Mouse (Mus musculus): Measurements from ENCODE around the gene Syde2. TPM values are rescaled to one million over a fixed set of nuclear protein-coding genes. Genes with fewer than 3 reads are reported as not detected.

Syde2 gene
- polyA plus RNA-seq, 2 experiments: 0.69 to 0.79 TPM

DNA sequence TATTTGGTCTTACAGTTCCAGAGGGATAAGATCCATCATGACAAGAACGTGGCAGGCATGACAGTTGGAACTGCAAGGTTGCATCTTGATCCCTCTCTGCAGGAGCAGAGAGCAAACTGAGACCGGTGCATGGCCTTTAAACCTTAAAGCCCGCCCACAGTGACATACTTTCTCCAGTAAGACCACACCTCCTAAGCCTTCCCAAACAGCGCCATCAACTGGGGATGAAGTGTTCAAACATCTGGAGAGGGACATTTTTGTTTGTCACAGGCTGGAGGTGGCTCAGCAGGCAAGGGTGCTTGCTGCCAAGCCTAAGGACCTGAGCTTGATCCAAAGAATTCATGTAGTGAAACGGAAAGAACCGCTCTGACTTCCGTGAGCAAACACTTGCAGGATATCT lies 37.1 kb downstream of the Syde2 start:
- H3K4me3 ChIP-seq (ENCODE audit: insufficient read depth in 1 of 2, low read depth in 2 of 2, low read length in 2 of 2): no peak overlapping the region
- WGBS (ENCODE audit: insufficient replicate concordance): 75% methylated on average over 7 of the region's 7 CpGs
- no peak for DNase-seq (ENCODE audit: low read depth in 3 of 3, low spot score in 3 of 3)
- peaks cover 0 to 10% of the 10 kb centered on the region in 2 experiments; a peak in 2 of 4 replicates for H3K4me1 ChIP-seq (replicated peaks; ENCODE audit: control insufficient read depth in 2 of 2, insufficient read depth in 2 of 2, low read length in 1 of 2)
- H3K4me2 ChIP-seq (ENCODE audit: low read depth): no peak overlapping the region
- H3K36me3 ChIP-seq (replicated peaks; ENCODE audit: control insufficient read depth, insufficient read depth, low read depth): no peaks in the 10 kb centered on the region
- TF ChIP-seq EP300 (IDR thresholded peaks at IDR 0.05; ENCODE audit: low read depth): no peak
- TF ChIP-seq CTCF (IDR thresholded peaks at IDR 0.05; ENCODE audit: low read depth): no peak
- ATAC-seq (ENCODE audit: insufficient read depth): no peak
- H3K9me3 ChIP-seq (ENCODE audit: control insufficient read depth, low read length): no peaks in the 10 kb centered on the region
- H3K27ac ChIP-seq: no peak overlapping the region
- no peaks in the 10 kb centered on the region for H3K27me3 ChIP-seq (ENCODE audit: control insufficient read depth, insufficient read depth, low read length)
- no peak overlapping the region for H3K9ac ChIP-seq (replicated peaks)

DNA sequence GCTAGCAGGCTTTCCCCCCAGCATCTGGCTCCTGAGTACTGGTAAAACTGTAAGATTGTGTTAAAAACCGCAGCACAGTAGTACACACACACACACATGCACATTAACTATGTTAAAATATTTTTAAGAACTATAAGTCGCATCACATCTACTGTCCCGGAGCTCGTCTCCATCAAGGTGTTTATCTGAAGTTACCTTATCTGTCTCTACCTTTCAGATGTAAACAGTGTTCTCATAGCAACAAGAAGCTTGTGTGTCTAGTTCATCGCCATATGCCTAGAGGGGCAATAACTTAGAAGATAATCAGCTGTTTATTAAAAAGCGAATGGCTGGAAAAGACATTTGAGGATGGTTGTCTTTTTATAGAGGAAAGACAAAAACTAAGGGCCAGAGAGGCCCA lies 37.8 kb downstream of the Syde2 start:
- no peaks in the 10 kb centered on the region for H3K27me3 ChIP-seq (ENCODE audit: control insufficient read depth, insufficient read depth, low read length)
- ATAC-seq (ENCODE audit: insufficient read depth) (no peak), DNase-seq (ENCODE audit: low read depth in 3 of 3, low spot score in 3 of 3) (no peak)
- H3K9me3 ChIP-seq (ENCODE audit: control insufficient read depth, low read length): no peaks in the 10 kb centered on the region
- H3K4me3 ChIP-seq (ENCODE audit: insufficient read depth in 1 of 2, low read depth in 2 of 2, low read length in 2 of 2): no peak overlapping the region
- no peaks in the 10 kb centered on the region for H3K36me3 ChIP-seq (replicated peaks; ENCODE audit: control insufficient read depth, insufficient read depth, low read depth)
- no peak for TF ChIP-seq CTCF (IDR thresholded peaks at IDR 0.05; ENCODE audit: low read depth)
- no peak for TF ChIP-seq EP300 (IDR thresholded peaks at IDR 0.05; ENCODE audit: low read depth)
- H3K27ac ChIP-seq: no peak overlapping the region
- peaks cover 0 to 15% of the 10 kb centered on the region in 2 experiments; a peak in 2 of 4 replicates for H3K4me1 ChIP-seq (replicated peaks; ENCODE audit: control insufficient read depth in 2 of 2, insufficient read depth in 2 of 2, low read length in 1 of 2)
- H3K9ac ChIP-seq (replicated peaks): no peak overlapping the region
- whole genome bisulfite sequencing (ENCODE audit: insufficient replicate concordance): 67% methylated on average over 6 of the region's 6 CpGs
- no peak overlapping the region for H3K4me2 ChIP-seq (ENCODE audit: low read depth)

DNA sequence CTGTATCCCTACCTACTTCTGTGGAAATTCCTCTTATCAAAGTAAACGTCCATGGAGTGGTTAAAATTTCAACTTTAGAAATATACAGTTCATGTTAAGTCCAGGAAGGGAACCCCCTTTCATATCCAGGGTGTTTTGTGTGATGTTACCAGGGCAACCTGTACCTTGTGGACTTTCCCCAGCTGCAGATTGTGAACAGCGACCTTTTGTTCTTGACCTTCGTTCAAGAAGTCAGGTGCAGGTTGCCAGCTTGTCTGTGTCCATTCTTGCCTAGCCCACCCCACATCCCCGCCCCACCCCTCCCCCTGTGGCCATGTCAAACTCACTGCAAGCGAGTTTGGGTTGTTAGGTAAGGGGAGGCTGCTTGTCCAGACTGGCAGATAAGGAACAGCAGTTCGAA lies 39.4 kb downstream of the Syde2 start:
- no peaks in the 10 kb centered on the region for H3K9me3 ChIP-seq (ENCODE audit: control insufficient read depth, low read length)
- ATAC-seq (ENCODE audit: insufficient read depth): 0 out of 2 replicates have a peak, but pooled peaks have one; percentile 33
- WGBS (ENCODE audit: insufficient replicate concordance): 32% methylated on average over 6 of the region's 6 CpGs

DNA sequence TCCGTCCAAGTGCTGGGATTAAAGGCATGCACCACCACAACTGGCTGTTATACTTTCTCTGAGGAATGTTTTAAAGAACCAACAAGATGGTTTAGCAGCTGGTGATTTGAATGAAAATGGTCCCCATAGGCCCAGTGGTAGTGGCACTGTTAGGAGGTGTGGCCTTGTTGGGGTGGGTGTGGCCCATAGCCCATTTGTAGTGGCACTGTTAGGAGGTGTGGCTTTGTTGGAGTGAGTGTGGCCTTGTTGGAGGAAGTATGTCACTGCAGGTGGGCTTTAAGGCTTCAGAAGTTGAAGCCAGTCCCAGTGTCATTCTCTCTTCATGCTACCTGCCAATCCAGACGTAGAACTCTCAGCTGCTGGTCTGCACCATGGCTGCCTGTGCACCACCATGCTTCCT lies 40.7 kb downstream of the Syde2 start:
- Histone ChIP-seq H3K4me2 (ENCODE audit: low read depth) (no peak overlapping the region), H3K9ac (replicated peaks) (no peak overlapping the region), H3K27me3 (ENCODE audit: control insufficient read depth, insufficient read depth, low read length) (no peaks in the 10 kb centered on the region), H3K4me3 (ENCODE audit: insufficient read depth in 1 of 2, low read depth in 2 of 2, low read length in 2 of 2) (no peak overlapping the region), H3K4me1 (replicated peaks; ENCODE audit: control insufficient read depth in 2 of 2, insufficient read depth in 2 of 2, low read length in 1 of 2) (peaks cover 0 to 15% of the 10 kb centered on the region in 2 experiments; a peak in 2 of 4 replicates), H3K9me3 (ENCODE audit: control insufficient read depth, low read length) (no peaks in the 10 kb centered on the region), H3K36me3 (replicated peaks; ENCODE audit: control insufficient read depth, insufficient read depth, low read depth) (no peaks in the 10 kb centered on the region), H3K27ac (no peak overlapping the region)
- DNase-seq (ENCODE audit: low read depth in 3 of 3, low spot score in 3 of 3): no peak
- ATAC-seq (ENCODE audit: insufficient read depth): no peak
- WGBS (ENCODE audit: insufficient replicate concordance): 72% methylated on average over 2 of the region's 2 CpGs
- TF ChIP-seq EP300 (IDR thresholded peaks at IDR 0.05; ENCODE audit: low read depth) (no peak), CTCF (IDR thresholded peaks at IDR 0.05; ENCODE audit: low read depth) (no peak)

More for the DNA sequence above, 39.4 kb downstream of the Syde2 start:
- Histone ChIP-seq H3K36me3 (replicated peaks; ENCODE audit: control insufficient read depth, insufficient read depth, low read depth) (no peaks in the 10 kb centered on the region), H3K27ac (no peak overlapping the region), H3K27me3 (ENCODE audit: control insufficient read depth, insufficient read depth, low read length) (no peaks in the 10 kb centered on the region), H3K9ac (replicated peaks) (no peak overlapping the region), H3K4me1 (replicated peaks; ENCODE audit: control insufficient read depth in 2 of 2, insufficient read depth in 2 of 2, low read length in 1 of 2) (peaks cover 0 to 15% of the 10 kb centered on the region in 2 experiments; a peak in 2 of 4 replicates), H3K4me2 (ENCODE audit: low read depth) (no peak overlapping the region), H3K4me3 (ENCODE audit: insufficient read depth in 1 of 2, low read depth in 2 of 2, low read length in 2 of 2) (no peak overlapping the region)
- TF ChIP-seq EP300 (IDR thresholded peaks at IDR 0.05; ENCODE audit: low read depth): no peak
- no peak for TF ChIP-seq CTCF (IDR thresholded peaks at IDR 0.05; ENCODE audit: low read depth)
- no peak for DNase-seq (ENCODE audit: low read depth in 3 of 3, low spot score in 3 of 3)

DNA sequence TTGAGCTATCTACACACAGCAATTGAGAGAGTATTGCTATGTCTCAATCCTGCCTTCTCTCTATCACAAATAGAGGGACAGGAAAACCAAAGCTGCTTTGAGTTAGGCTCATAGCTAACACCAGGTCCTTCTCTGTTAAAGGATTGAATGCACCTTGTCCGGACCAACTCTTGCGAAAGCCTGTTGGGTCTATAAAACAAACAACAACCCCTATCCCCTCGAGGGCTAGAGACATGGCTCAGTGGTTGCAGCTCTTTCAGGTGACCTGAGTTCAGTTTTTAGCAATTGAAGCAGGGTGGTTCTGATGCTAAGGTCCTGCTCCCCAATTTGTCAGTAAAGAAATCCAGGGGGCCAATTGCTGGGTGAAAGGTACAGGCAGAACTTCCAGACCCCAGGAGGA lies 41.6 kb downstream of the Syde2 start:
- peak; percentile 63; the same call in 1 of the 2 replicates for ATAC-seq (ENCODE audit: insufficient read depth)
- whole genome bisulfite sequencing (ENCODE audit: insufficient replicate concordance): 48% methylated on average over 3 of the region's 3 CpGs
- no peak for TF ChIP-seq CTCF (IDR thresholded peaks at IDR 0.05; ENCODE audit: low read depth)
- no peak for TF ChIP-seq EP300 (IDR thresholded peaks at IDR 0.05; ENCODE audit: low read depth)

More for the DNA sequence above, 41.6 kb downstream of the Syde2 start:
- no peaks in the 10 kb centered on the region for H3K9me3 ChIP-seq (ENCODE audit: control insufficient read depth, low read length)
- no peak overlapping the region for H3K27ac ChIP-seq
- H3K9ac ChIP-seq (replicated peaks): no peak overlapping the region
- no peak overlapping the region for H3K4me2 ChIP-seq (ENCODE audit: low read depth)
- H3K4me3 ChIP-seq (ENCODE audit: insufficient read depth in 1 of 2, low read depth in 2 of 2, low read length in 2 of 2): no peak overlapping the region
- no peaks in the 10 kb centered on the region for H3K36me3 ChIP-seq (replicated peaks; ENCODE audit: control insufficient read depth, insufficient read depth, low read depth)
- no peaks in the 10 kb centered on the region for H3K27me3 ChIP-seq (ENCODE audit: control insufficient read depth, insufficient read depth, low read length)
- DNase-seq (ENCODE audit: low read depth in 3 of 3, low spot score in 3 of 3): peak in 2 of 3 experiments; percentile 14 to 23
- peaks cover 0 to 15% of the 10 kb centered on the region in 2 experiments; a peak in 2 of 4 replicates for H3K4me1 ChIP-seq (replicated peaks; ENCODE audit: control insufficient read depth in 2 of 2, insufficient read depth in 2 of 2, low read length in 1 of 2)
